Mouse (Mus musculus): ENCODE results near the gene Cfap74.
"Not testable (repeated sequence)": the region's sequence is repeated elsewhere in the genome, so short reads cannot be mapped to it uniquely, and the experiment has no call there.

Gene Cfap74

DNA sequence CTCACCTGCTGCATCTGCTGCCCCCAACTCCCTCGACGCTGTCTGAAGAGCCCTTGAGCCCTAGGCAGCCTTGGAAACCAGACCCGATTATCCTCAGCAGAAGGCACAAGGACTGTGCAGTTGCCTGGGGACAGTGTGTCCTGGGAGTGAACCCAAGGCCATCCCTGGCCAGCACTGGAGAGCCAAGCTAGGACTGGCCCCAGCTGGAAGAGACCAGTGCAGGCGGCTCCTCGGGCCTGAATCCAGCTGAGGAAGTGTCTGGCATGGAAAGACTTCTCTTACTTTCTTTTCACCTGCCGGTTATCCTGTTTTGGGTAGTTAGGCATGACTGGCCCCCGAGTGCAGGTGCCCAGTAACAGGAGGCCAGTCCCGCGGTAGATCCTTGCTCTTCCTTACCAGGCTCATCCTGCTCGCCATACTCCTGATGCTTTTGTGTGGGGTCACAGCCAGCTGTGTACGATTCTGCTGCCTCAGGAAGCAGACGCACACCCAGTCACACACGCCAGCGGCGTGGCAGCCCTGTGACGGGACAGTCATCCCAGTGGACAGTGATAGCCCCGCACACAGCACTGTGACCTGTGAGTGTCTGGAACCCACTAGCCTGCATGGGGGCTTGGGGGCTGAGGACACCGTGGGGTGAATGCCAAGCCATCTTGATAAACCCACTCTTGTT, 60.7 kb downstream of the Cfap74 start:
- no peak for DNase-seq (ENCODE audit: low spot score)

DNA sequence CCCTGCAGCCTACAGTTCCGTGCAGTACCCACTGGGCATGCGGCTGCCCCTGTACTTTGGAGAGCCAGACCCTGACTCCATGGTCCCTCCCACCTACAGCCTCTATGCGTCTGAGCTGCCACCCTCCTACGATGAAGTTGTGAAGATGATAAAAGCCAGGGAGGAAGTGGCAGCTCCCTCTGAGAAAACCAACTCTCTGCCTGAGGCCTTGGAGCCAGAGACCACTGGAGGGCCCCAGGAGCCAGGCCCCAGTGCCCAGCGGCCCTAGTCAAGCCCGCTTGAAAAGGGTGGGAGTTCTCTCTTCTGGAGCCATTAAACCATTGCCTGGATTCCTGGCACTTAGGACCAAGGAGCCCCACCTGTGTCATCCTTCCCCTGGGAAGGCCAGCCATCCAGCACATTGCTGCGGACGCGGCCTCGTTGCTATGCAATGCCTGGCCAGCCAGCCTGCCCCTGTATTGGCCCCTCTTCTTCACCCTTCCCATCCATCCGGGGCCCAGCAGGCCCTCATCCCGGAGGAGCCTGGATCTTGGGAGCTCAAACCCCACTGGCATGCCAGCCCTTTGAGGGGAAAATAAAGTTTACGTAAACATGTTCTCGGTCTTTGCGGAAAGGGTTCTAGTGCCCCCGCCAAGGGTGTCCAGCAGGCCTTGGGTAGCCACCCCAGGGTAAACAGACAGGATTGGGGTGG, 61.4 kb downstream of the Cfap74 start:
- DNase-seq (ENCODE audit: low spot score): no peak

DNA sequence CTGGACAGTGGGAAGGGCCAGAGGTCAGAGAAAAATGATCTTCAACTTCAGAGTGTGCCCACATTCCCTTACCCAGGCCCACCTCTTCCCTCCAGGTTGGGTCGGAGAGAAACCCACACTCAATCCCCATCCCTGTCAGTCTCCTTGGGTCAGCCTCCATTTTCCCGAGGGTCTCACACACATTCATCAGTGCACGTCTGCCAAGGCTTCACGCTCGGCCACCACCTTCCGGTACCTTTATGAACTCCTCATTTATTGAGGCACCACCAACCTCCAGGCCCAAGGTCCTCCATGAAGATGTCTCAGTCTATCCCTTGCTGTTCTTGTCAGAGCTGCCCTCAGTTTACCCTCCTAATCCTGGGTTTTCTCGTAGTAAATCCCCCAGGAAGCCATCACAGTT, 62.0 kb downstream of the Cfap74 start:
- no peak for DNase-seq (ENCODE audit: low spot score)

GRCm38 (mm10) chr4:155471406-155471805, 62.4 kb downstream of the Cfap74 start:
- DNase-seq (ENCODE audit: low spot score): no peak

DNA sequence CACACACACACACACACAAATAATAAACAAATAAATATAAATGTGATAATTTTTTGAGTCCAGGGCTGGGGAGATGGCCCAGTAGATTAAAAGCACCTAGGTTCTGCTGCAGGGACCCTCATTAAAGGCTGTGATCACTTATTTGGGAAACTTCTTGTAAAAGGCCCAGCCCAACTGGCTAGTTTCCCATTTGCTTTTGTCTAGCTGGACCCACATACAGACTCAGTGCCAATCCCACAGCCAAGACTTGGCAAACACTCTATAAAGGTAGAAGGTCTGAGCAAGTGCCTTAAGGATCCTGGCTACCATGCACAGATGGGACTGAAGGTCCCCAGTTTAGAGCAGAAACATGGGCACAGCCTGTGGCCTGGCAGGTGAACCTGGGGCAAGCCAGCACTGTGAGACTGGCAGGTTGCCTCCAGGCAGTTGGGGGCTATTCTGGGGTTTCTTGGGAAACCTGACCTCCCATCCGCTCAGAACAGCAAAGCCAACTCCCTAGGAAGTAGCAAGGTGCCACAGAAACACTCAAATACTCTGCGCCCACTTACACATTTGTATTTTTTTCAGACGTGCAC, 63.8 kb downstream of the Cfap74 start:
- DNase-seq (ENCODE audit: low spot score): no peak

- no peak for DNase-seq (ENCODE audit: low spot score)
These were observed 64.3 kb downstream of the Cfap74 start for GRCm38 (mm10) chr4:155473319-155473718.

DNA sequence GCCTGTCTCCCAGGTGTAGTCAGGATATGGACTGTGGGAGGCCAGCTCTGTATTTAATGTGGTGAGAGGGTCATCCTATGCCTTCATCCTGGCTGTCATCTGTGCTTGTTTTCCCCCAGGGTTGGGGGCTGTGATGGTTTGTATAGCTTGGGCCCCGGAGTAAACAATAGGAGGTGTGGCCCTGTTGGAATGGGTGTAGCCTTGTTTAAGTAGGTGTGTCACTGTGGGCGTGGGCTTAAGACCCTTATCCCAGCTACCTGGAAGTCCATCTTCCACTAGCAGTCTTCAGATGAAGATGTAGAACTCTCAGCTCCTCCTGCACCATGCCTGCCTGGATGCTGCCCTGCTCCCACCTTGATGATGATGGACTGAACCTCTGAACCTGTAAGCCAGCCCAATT, 64.8 kb downstream of the Cfap74 start:
- DNase-seq (ENCODE audit: low spot score): not testable (repeated sequence)

DNA sequence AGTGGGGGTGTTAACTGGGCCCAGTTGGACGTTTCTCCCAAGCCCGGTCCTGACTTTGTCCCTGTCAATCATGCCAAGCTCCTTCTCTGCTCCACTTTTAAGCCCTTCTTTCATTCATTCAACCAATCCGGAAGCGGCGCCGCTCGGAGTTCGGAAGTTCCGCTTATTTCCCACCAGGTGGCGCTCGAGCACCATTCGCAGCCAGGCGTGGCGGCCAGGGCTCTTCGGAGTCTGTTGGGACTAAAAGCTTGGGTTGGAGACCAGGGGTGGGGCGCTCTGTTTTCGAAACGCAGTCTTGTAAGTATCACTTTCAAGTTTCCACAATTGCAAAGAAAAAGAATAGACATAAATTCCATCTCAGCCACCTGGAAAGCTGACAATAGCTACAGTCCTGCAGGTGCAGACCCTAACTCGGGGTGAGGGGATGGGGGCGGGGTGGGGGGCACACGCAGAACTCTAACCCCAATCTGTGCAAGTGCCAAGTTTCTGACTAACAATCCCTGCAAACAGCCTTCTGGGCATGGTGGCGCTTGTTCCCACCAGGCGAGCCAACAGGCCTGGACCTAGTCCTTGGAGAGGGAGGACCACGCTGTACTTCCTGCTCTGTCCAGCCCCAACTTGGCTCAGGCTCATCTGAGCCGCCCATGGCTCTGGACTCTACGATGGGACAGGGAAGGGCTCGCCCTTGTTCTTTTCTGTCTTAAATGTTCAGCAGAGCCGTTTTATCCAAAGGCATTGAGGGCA, 72.6 kb downstream of the Cfap74 start:
- DNase-seq (ENCODE audit: low spot score): peak; percentile 83

DNA sequence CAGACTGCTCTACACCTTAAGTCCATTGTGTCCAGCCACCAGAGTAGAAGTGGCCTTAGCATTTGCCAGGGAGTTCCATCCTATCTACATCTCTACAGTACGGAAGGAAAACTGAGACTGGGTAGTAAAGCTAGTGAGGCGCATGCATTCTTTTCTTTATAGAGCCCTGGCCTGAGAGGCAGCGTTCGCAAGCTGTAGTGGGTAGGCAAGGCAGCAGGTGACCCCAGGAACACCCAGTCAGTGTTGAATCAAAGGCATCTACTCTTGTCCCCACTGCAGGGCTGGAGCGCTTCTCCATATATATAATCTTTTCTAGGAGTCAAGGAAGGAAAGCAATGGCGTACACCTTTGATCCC, 73.1 kb downstream of the Cfap74 start:
- DNase-seq (ENCODE audit: low spot score): no peak

DNA sequence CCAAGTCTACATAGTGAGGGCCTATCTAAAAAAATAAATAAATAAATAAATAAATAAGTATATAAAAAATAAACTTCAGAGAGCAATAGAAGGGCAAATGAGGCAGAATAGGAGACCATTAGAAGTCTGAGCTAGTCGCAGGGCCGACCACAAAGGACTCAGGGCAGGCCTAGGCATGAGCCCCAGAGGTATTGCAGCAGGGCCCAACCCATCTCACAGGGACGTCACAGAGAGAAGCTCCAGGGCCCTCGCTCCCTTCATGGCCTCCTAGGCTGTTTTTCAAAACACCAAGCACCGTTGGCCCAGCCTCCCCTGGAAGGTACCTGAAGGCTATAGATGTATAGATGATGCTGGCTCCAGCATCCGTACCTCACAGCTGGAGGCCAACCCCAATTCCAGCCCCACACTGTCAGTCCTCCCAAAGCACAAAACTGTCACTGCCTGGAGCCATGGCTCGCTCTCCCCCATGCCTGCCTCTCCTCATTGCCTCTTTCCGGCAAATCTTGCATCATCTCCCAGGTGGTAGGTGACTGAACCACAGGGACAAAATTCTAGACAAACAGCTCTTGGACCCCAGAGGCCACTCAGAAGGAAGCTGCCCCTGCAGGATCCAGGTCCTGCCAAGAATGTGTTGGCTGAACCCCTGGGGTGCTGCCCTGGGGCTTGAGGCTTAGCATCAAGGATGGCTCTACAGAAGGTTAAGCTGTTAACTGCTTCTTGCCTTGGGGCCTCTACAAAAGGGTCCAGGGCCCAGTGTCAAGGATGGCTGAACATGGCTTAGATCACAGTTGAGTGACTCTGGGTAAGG, 73.9 kb downstream of the Cfap74 start:
- DNase-seq (ENCODE audit: low spot score): no peak

DNA sequence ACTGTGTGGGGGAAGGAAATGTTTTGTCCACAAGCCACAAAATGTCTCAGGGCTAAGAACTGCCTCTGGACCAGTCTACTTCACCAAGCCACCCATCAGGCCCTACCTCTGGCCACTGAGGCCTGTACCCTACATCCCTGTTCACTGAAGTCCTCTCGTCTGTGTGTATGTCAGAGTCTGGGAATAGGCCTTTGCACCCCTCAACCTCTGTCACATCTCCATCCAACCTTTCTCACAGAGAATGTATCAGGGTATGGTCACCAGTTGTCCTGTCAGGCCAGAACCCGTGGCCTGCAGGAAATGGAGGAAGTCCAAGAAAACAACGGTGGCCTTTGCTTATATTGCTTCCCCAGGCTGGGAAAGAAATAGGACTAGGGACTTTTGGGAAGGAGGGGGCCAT, 76.5 kb downstream of the Cfap74 start:
- DNase-seq (ENCODE audit: low spot score): no peak

- DNase-seq (ENCODE audit: low spot score): no peak
These were observed 78.8 kb downstream of the Cfap74 start for GRCm38 (mm10) chr4:155487746-155488145.

DNA sequence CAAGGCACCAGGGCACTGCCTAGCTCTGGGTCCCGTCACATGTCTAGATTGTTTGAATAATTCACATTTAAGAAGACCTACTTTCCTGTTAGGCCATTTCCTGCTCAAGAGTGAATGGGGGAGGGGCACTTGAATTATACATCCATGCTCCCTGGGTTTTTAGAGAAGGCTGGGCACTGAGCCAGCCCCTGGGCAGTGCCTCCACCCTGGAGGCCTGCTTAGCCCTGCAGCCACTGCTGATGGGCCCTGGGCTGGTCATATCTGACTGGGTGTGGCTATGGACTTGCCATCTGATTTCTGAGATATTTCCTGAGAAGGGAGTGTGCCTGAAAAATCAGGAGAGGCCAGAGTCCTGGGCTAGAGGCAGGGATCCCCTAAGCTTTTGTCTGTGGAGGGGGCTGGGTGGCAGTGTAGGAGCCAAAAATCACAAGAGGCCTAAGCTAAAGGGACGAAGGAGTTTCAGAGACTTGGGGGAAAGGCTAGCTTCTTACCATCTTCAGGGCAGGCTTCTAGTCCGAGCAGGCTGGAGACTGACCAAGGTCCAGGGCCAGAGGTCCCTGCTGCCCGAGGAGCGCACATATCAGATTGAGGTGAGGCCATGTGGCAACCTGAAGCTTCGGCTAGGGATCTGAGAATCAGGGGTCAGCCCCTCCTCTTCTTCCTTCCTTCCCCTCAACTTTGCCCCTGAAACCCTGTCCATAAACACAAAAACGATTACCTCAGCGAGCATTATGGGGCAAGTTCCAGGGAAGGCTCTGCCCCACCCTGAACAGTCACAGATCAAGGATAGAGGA, 79.4 kb downstream of the Cfap74 start:
- DNase-seq (ENCODE audit: low spot score): no peak

- no peak for DNase-seq (ENCODE audit: low spot score)
These were observed 80.3 kb downstream of the Cfap74 start for GRCm38 (mm10) chr4:155489101-155489970.

GRCm38 (mm10) chr4:155490456-155490855, 81.5 kb downstream of the Cfap74 start:
- no peak for DNase-seq (ENCODE audit: low spot score)

DNA sequence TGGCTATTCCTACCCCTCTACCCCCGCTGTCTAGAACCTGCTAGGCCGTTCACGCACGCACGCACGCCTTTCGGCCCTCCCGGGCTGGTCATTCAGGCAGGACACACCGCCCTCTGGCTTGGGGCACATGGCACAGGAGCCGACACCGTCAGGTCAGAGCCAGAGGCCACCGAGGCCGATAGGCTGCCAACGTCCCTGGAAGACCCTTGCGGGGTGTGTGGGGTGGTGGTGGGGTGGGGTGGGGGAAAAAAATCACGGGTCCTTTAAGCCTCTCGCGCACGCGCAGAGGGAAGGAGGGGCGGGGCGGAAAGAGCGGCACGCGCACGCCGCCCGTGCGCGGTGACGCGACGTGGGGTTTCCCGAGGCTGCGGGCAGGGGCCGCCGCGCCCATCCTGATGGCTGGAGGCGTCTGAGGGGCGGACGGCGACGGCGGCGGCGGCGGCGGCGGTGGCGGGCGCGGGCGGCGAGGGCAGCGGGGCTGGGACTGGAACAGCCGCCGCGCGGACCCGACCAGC, 82.1 kb downstream of the Cfap74 start, which contains the start of gene Gnb1:
Gene Gnb1 (plus strand): TSS at position 372 of the 515 bp plus-strand sequence.
- DNase-seq (ENCODE audit: low spot score): peak; percentile 89

DNA sequence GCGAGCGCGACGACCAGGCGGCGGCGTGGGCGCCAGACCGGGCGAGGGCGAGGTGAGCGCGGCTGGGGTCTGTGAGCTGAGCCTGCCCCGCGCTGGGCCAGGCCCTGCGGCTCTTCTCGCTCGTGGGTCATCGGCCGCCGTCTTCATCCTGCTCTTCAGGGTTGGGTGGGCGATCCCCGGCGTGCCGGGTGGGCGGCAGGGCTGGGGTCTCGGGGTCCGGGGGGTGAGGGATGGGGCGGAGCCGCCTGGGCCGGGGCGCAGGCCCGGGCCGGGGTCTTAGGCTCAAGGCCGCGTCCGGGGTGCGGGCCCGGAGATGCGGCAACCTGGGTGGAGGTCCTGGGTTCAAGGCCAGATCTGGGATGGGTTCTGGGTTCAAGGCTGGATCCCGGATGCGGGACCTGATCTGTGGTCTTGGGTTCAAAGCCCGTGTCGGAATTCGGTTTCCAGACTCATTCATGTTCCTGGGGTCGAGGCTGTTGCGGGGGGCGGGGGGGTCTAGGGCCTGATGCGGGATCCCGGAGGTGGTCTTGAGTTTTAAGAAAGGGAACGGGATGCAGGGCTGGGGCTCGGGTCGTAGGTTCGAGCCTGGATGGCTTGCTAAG, 82.6 kb downstream of the Cfap74 start:
- peak; percentile 50 for DNase-seq (ENCODE audit: low spot score)

DNA sequence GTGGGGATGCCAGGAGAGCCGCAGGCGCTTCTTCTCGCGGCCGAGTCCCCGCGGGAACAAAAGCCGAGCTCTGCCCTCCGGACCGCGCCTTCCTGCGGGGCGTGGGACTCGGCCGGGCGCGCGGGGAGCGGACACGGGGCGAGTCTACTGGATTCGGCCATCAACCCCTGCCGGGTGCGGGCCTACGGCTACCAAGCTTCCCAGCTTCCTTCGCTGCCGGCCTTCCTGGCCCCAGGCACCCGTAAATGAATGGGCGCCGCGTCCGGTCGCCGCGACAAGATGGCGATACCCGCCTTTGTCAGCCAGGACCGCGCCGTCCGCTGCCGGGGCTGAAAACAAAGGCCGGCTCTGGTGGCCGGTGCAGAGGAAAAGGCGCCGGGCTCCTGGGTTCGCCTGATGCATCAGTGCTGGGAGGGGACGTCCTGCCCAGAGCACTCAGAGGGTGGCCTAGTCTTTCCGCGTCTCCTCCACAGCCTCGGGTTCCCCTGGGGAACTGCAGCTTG, 83.2 kb downstream of the Cfap74 start:
- peak; percentile 70 for DNase-seq (ENCODE audit: low spot score)

GRCm38 (mm10) chr4:155494891-155495290, 85.9 kb downstream of the Cfap74 start:
- DNase-seq (ENCODE audit: low spot score): no peak
